Comparison of ENCODE assay signal across 25 mouse cellular contexts in genomic region chr5:128424213-128424612, GRCm38 (mm10). TPM values are rescaled to one million over a fixed set of nuclear protein-coding genes. Genes with fewer than 3 reads are reported as not detected.
"Had no signal": no experiment of that assay in that cellular context is flagged by ENCODE, and none has a peak within 500 bp of the region (broad histone marks: within the 10 kb centered on the region; RNA-seq: fewer than 3 reads in every experiment).

No protein-coding gene starts in this region.

- H3K9me3 ChIP-seq: midbrain, embryonic 13.5 days had no signal

- H3K27ac ChIP-seq: kidney, postnatal 0 days; layer of hippocampus, adult 2 months; limb, embryonic 12.5 days; limb, embryonic 15.5 days; liver, embryonic 14.5 days; midbrain, embryonic 10.5 days; midbrain, embryonic 13.5 days; neural tube, embryonic 13.5 days; stomach, postnatal 0 days had no signal

- H3K9ac ChIP-seq: limb, embryonic 12.5 days; limb, embryonic 15.5 days; liver, embryonic 14.5 days; liver, postnatal 0 days; midbrain, embryonic 13.5 days; neural tube, embryonic 13.5 days had no signal

- H3K4me2 ChIP-seq: limb, embryonic 12.5 days; limb, embryonic 15.5 days; liver, embryonic 11.5 days; midbrain, embryonic 13.5 days; neural tube, embryonic 13.5 days had no signal

- DNase-seq: kidney, adult 2 months; kidney, postnatal 25 days; left cerebral cortex, postnatal 4 days; liver, postnatal 0 days; retina, postnatal 1 day; right cerebral cortex, postnatal 4 days; thymus, adult 2 months; thymus, postnatal 14 days; thymus, postnatal 4 days had no signal

- H3K36me3 ChIP-seq: limb, embryonic 12.5 days; limb, embryonic 15.5 days; midbrain, embryonic 10.5 days; midbrain, embryonic 13.5 days; neural tube, embryonic 13.5 days had no signal

- H3K4me3 ChIP-seq: layer of hippocampus, adult 2 months; limb, embryonic 12.5 days; limb, embryonic 15.5 days; midbrain, embryonic 10.5 days; midbrain, embryonic 13.5 days; myocyte; neural tube, embryonic 13.5 days had no signal

- ATAC-seq: intestine, postnatal 0 days; liver, postnatal 0 days; midbrain, embryonic 13.5 days; midbrain, embryonic 16.5 days had no signal

- H3K4me1 ChIP-seq: limb, embryonic 12.5 days; limb, embryonic 15.5 days; midbrain, embryonic 10.5 days; midbrain, embryonic 13.5 days; neural tube, embryonic 13.5 days had no signal

RNA-seq across cellular contexts. Expression of gene Tmem132d, which starts 8.7 kb away (rescaled TPM):
- total RNA-seq: megakaryocyte progenitor cell, adult 5-6 weeks; monocyte, adult 5-6 weeks; neutrophil, adult 5-6 weeks had no signal
- polyA plus RNA-seq: intestine, postnatal 0 days; kidney, adult 2 months; liver, embryonic 11.5 days; liver, postnatal 0 days; myocyte had no signal
